Mouse (Mus musculus) erythroblast, embryonic 14.5 days (primary cell): ENCODE data around the gene Upk1a.

ENCODE experiments used
- GATA1 ChIP-seq: IDR thresholded peaks from 2 replicates; pipeline ENCODE4 v1.6.1; 2012; ENCODE audit warnings: low read length, inconsistent platforms, mixed read lengths
- TAL1 ChIP-seq: IDR thresholded peaks from 3 replicates; pipeline ENCODE4 v1.6.1; 2012; ENCODE audit warnings: low read length, inconsistent platforms, mixed read lengths

GRCm38 (mm10) chr7:30598786-30599185 lies 13.9 kb downstream of the Upk1a start, which contains the start of gene Zbtb32:
- TF ChIP-seq GATA1 (no peak), TAL1 (no peak)
